Mouse (Mus musculus) right cerebral cortex, adult 18-20 months (tissue): Measurements from ENCODE around the gene Rap1gap2.
A peak's percentile ranks its signal among the peaks of the same experiment; 100 is the strongest.

Experiments used
- DNase-seq: peaks from one replicate; pipeline ENCODE4 v3.0.0; 2022; ENCODE audit warnings: mixed read lengths

Gene Rap1gap2

DNA sequence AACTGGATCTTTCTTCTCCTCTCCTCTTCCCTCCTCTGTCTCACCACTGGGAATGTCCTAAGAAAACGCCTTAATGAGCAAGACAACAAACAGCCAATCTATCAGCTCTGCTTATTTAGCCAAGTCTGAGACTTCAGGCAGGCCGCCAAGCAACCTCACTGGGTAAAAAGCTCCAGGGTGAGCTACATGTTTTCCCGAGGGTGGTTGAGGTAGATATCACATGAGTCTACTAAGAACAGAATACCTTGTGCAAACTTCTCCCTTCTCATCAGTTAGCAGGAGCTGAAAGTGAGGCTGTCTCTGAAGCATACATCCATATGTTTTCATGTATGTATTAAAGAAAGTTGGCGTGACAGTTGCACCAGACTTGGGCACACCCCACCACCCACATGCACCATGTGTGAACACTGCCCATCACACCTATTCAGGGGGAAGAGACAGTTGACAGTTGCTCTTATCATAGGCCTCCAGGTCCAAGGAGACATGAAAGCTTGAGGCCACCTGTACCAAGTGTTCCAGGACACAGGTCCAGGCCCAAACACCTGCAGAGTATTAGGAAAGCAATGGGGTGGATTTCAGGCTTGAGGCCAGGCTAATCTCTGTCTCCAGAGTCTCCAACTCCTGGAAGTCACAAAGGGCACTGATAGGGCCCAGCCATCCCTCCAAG is 35.8 kb downstream of the Rap1gap2 start:
- DNase-seq: no peak

GRCm38 (mm10) chr11:74572459-74573061 is 38.2 kb downstream of the Rap1gap2 start:
- no peak for DNase-seq

DNA sequence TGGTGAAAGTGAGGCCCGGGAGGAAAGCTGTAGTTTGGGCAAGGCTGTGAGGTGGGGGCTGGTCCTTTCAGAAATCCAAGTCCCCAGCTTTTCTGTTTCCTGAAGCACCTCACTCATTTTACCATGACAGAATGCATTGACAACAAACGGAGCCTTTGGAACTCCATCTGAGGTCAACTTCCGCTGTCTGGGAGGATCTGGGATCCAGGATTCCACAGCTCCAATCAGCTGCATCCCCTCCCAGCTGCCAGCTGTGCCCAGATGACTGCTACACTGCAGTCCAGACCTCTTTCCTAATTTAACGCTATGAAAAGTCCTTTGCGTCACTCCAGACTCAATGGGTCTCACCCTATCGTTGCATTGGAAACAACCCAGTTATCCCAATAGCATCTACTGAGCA is 41.0 kb downstream of the Rap1gap2 start:
- no peak for DNase-seq

DNA sequence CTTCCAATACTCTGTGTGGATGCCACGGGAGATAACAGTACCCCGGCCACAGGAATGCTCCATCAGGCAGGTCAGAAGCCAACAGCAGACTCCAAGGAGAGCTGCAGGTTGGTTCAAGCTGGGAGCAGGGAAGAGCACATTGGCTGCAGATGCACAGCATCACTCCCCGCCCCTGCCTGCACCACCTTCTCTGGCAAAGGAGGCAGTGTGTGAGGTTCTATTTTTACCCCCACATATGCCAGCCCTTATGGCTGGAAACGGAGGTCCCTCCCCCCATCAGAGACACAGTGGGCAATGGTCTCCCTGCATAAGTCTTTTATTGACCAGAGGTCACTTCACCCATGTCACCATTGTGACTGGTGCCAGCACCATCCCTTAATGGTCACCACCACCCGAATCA is 42.3 kb downstream of the Rap1gap2 start:
- peak; percentile 81 for DNase-seq

DNA sequence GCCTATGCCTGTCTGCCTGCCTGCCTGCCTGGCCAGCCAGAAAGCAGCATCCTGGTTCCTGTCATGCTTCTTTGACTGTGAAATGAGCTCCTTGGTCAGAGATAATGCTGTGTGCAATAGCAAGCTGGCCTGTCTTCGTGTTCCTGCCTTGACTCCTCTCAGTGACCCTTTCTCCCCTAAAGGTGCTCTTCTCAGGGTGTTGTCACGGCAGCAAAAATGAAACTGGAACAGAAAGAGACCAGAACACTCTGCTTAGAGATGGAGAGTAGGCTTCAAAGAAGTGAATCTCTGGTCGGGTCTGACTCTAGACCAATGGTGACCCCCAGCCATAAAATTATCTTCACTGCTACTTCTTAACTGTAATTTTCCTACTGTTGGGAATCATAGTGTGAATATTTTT is 42.7 kb downstream of the Rap1gap2 start:
- DNase-seq: no peak

GRCm38 (mm10) chr11:74566326-74566874 is 44.3 kb downstream of the Rap1gap2 start:
- no peak for DNase-seq

- no peak for DNase-seq
Measured at GRCm38 (mm10) chr11:74561392-74561791, 49.3 kb downstream of the Rap1gap2 start.

GRCm38 (mm10) chr11:74560600-74561227 is 50.0 kb downstream of the Rap1gap2 start:
- DNase-seq: no peak

DNA sequence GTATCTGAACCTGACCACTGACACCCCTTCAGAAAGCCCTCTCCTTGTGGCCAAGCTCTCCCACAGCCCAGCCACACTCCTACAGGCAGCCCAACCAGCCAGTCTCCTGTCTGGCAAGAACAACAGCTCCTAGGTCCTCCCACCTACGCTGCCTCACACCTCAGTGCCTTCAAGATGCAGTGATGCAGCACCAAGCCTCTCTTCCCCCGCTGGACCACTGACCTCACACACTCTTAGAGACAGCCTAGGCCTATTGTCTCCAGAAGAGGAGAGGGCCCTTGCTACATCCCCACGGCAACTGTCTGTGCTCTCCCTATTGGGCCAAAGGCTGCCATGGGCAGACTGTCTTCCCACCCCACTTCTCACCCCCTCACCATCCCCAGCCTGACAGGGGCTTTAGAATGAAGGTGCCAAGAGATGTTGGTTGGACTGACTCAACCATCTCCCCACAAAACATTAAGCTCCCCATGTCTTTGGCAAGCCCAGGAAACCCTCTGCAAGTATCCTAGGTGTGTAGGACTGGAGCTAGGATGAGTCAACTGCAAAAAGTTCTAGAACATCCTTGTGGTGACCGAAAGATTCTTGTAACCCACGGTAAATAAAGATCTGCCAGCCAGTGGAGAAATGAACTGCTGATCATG is 50.8 kb downstream of the Rap1gap2 start:
- peak; percentile 62 for DNase-seq

DNA sequence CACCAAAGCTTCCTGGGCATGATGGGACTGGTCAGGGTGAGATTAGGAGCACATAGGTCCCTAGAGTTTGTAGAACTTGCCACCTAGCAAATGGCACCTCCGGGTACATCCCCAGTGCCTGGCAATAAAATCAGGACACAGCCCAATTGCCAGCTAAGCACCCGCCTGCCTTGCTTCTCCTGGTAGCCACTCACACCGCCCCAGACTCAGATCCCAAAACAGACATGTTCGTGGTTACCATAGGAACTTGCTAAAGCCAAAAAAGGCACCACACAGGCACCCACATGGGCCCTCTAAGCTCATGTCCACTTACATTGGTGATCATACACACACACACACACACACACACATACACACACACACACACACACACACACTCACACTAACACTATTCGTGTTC is 51.8 kb downstream of the Rap1gap2 start:
- peak; percentile 61 for DNase-seq

- no peak for DNase-seq
Measured at GRCm38 (mm10) chr11:74557456-74558230, 53.1 kb downstream of the Rap1gap2 start.

DNA sequence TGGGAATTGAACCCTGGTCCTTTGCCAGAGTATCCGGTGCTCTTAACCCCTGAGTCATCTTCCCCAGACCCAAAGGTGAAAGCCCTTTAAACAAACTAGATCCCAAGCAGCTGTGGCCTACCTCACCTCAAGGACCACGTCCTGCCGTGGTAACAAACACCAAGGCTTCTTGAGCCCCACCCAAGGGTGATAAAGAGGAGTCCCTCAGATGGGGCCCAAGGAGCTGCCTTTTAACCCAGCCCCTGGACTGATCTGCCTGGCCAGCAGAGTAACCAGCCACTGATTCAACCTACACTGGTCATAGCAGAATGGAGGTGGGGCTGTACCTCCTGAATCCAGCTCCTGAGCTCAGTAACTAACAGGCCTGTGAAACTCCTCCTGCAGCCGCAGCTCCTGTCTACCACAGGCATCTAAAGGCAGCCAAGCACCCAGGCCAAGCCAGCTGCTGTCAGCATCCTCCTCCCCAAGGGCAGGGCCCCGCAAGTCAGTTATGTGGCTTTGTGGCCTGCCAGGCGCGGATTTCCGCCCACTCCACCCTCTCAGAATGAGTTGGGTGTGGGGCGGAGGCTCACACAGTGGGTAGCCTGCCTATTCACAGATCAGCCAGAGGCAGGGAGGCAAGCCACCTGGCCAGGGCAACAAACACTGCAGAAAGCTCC is 54.9 kb downstream of the Rap1gap2 start:
- no peak for DNase-seq

GRCm38 (mm10) chr11:74554683-74555341 is 55.9 kb downstream of the Rap1gap2 start:
- DNase-seq: peak; percentile 74

DNA sequence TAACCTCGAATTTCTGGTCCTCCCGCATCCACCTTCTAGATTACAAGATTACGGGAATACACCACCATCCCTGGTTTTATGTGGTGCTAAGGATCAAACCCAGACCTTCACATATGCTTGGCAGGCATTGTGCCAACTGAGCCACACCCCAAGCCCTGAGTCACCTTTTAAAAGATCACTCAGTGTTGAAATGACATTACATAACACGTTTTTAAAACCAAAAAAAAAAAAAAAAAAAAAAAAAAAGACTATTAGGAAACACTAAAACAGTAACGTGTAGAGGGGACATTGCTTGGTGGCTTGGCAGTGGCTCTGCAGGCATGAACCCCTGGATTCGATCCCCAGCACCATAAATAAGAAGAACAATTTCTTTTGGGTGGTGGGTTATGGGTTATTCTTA is 59.1 kb downstream of the Rap1gap2 start:
- no peak for DNase-seq

DNA sequence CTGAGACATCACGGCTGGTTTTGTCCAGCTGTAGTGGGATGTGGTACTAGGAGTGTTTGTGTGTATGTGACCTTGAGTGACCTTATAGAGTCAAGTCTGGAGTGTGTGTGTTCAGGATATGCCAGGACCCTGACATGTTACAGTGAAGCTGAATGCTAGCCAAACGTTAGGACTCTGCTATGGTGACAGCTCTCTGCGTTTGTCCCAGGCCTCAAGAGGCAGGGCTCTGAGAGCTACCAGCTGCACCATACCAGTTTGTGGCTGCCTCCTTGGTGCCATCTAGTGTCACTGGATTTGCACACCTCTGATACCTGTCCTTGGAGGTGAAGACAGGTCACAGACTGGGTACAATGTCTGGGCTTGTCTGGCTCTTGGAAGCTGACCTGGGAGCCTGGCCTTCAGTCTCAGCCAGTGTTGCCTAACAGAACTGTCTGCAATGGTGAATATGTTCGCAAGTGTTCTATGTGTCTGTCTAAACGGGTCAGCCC is 60.1 kb downstream of the Rap1gap2 start:
- DNase-seq: no peak

DNA sequence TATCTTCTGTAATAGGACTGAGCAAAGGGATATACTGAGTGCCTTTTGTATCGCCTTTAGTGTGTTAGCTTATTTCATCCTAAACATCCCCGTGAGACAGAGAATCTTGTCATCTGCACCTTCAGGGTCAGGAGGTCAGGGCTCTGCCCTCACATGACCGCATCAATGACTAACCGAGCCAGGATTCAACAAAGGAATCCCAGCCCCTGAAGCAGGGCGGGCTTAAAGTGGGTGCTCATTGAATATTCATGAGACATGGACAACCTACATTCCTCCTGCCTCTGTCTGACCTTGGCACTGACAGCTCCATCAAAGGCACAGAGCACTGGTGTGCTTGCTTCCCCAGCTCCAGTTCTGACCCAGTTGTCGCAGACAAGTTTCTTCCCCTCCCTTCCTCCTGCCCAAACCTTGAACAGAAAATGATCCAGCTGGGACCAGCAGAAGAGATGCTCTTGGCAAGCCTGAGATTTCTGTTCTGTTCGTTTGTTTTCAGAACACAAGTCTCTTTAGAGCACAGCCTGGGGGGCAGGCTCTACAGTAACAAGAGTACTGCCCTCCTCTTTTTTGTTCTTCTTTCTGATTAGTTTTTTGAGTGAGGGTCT is 61.8 kb downstream of the Rap1gap2 start:
- DNase-seq: no peak

DNA sequence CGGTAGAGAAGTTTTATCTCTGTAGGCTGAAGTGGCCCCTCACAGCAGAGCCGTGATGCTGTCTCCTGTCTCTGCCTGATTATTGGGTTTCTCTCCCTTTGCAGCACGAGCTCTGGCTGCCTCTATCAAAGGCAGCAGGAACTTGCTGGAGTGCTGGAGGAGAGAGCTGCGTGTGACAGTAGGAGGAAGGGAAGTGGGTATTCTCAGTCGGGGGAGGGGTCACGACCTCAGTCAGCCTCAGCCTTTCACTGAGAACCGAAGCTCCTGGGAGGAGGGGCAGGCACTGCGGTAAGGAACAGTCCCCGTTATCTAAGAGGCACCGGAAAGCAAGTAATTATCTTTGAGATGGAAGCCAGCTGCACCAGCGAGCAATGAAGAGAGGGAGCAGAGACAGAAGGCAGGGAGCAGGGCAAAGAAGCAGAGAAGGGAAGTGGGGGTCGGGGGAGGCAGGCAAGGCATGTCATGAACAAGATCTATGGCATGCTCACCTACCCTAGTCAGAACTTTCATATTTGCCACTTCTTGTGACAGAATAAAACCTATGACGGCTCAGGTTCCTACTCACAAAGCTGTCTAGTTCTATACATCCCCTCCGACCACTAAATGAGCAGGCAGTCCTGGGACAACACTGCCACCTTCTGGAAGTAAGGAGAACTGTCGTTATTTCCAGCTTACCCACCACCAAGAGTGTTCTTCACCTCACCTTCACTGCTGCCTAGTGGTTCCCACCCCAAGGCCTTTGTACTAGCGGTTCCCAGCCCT is 63.6 kb downstream of the Rap1gap2 start:
- peak; percentile 63 for DNase-seq

DNA sequence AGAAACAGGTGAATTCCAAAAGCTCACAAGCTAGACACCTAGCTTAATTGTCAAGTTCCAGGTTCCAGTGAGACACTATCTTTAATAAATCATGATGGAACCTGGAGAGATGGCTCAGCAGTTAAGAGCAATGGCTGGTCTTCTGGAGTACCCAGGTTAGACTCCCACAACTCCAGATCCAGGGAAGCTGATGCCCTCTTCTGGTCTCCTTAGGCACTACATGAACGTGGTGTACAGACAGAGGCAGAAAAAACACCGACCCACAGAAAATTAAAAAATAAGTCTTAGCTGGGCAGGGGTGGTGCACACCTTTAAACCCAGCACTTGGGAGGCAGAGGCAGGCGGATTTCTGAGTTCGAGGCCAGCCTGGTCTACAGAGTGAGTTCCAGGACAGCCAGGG is 64.5 kb downstream of the Rap1gap2 start:
- no peak for DNase-seq

- DNase-seq: no peak
Measured at GRCm38 (mm10) chr11:74545560-74545959, 65.2 kb downstream of the Rap1gap2 start.

- DNase-seq: no peak
Measured at GRCm38 (mm10) chr11:74537352-74537751, 73.4 kb downstream of the Rap1gap2 start.
